Mouse (Mus musculus) kidney, embryonic 14.5 days (tissue): Measurements from ENCODE around the gene Tex21. TPM values are rescaled to one million over a fixed set of nuclear protein-coding genes. Genes with fewer than 3 reads are reported as not detected.

ENCODE experiments used
- ATAC-seq: fragments of 200-750 bp; cut with Nextera tagmentation; 2 replicates; pipeline ENCODE4 v1.8.0; 2017; ENCODE audit warnings: moderate number of reproducible peaks, mild to moderate bottlenecking, moderate TSS enrichment, moderate library complexity; ENCODE audit not compliant: low FRiP score, low TSS enrichment
- H3K27ac ChIP-seq: fragments of 300-500 bp; sonication (generic); 2 replicates; pipeline ENCODE4 v1.5.1; 2014; ENCODE audit warnings: low read depth, mild to moderate bottlenecking, low read length, moderate library complexity, mixed read lengths
- H3K27me3 ChIP-seq: fragments of 300-500 bp; sonication (generic); 2 replicates; pipeline ENCODE4 v1.6.1; 2014; ENCODE audit warnings: mild to moderate bottlenecking, low read length; ENCODE audit not compliant: control insufficient read depth, insufficient read depth
- H3K36me3 ChIP-seq: fragments of 300-500 bp; sonication (generic); 2 replicates; pipeline ENCODE4 v1.6.1; 2014; ENCODE audit warnings: low read length, mixed read lengths; ENCODE audit not compliant: control insufficient read depth, insufficient read depth
- H3K4me1 ChIP-seq: fragments of 300-500 bp; sonication (generic); 2 replicates; pipeline ENCODE4 v1.6.1; 2014; ENCODE audit warnings: low read length, mixed read lengths; ENCODE audit not compliant: control insufficient read depth, insufficient read depth
- H3K4me2 ChIP-seq: fragments of 300-500 bp; sonication (generic); replicated peaks from 2 replicates; pipeline ENCODE4 v1.6.1; 2014; ENCODE audit warnings: low read depth, mild to moderate bottlenecking, low read length
- H3K4me3 ChIP-seq: fragments of 300-500 bp; sonication (generic); 2 replicates; pipeline ENCODE4 v1.5.1; 2014; ENCODE audit warnings: mild to moderate bottlenecking, low read length
- H3K9ac ChIP-seq: fragments of 300-500 bp; sonication (generic); 2 replicates; pipeline ENCODE4 v1.6.1; 2014; ENCODE audit warnings: low read depth, mild to moderate bottlenecking, low read length, moderate library complexity
- H3K9me3 ChIP-seq: fragments of 300-500 bp; sonication (generic); 2 replicates; pipeline ENCODE4 v1.6.1; 2016; ENCODE audit warnings: low read length; ENCODE audit not compliant: control insufficient read depth
- WGBS: fragments of 180-500 bp; shearing (Covaris S2); extraction: QIAGEN DNeasy Blood & Tissue Kit; methylation state at CpG from one replicate; pipeline ENCODE4 v1.1.7; 2014; 5-methylcytosine and 5-hydroxymethylcytosine counted together
- polyA plus RNA-seq: library from polyadenylated mRNA; unstranded; fragments of >200 nt; fragmentation: Nextera tagmentation; extraction: Ambion mirVana; gene quantifications from 2 replicates; pipeline ENCODE4 v1.2.1, GENCODE M21; 2014

Gene Tex21
- polyA plus RNA-seq, 1 experiment from 2014 or later, result not detected

GRCm38 (mm10) chr12:76264325-76264965 lies 17.9 kb upstream of the Tex21 start:
- no peak overlapping the region for H3K4me2 ChIP-seq
- H3K36me3 ChIP-seq, result no peaks in the 10 kb centered on the region
- no peak for ATAC-seq
- H3K4me3 ChIP-seq, result no peak overlapping the region
- no peak overlapping the region for H3K9ac ChIP-seq
- WGBS, result 91% methylated on average over 9 of the region's 9 CpGs
- no peaks in the 10 kb centered on the region for H3K9me3 ChIP-seq
- H3K27ac ChIP-seq, result no peak overlapping the region
- no peaks in the 10 kb centered on the region for H3K27me3 ChIP-seq
- H3K4me1 ChIP-seq, result no peaks in the 10 kb centered on the region

GRCm38 (mm10) chr12:76263876-76264275 lies 17.3 kb upstream of the Tex21 start:
- no peak for ATAC-seq
- Histone ChIP-seq H3K4me3 (no peak overlapping the region), H3K4me1 (no peaks in the 10 kb centered on the region), H3K36me3 (no peaks in the 10 kb centered on the region), H3K9ac (no peak overlapping the region), H3K4me2 (no peak overlapping the region), H3K27ac (no peak overlapping the region), H3K27me3 (no peaks in the 10 kb centered on the region), H3K9me3 (no peaks in the 10 kb centered on the region)
- WGBS, result 36% methylated on average over 1 of the region's 1 CpGs

GRCm38 (mm10) chr12:76262918-76263317 lies 16.4 kb upstream of the Tex21 start:
- Histone ChIP-seq H3K4me2 (no peak overlapping the region), H3K4me1 (no peaks in the 10 kb centered on the region), H3K9ac (no peak overlapping the region), H3K9me3 (no peaks in the 10 kb centered on the region), H3K27me3 (no peaks in the 10 kb centered on the region), H3K27ac (no peak overlapping the region), H3K4me3 (no peak overlapping the region), H3K36me3 (no peaks in the 10 kb centered on the region)
- 93% methylated on average over 4 of the region's 4 CpGs for WGBS
- no peak for ATAC-seq

GRCm38 (mm10) chr12:76261556-76261955 lies 15.0 kb upstream of the Tex21 start:
- 91% methylated on average over 4 of the region's 4 CpGs for whole genome bisulfite sequencing
- no peak for ATAC-seq
- H3K36me3 ChIP-seq, result no peaks in the 10 kb centered on the region
- no peak overlapping the region for H3K4me3 ChIP-seq
- H3K9me3 ChIP-seq, result no peaks in the 10 kb centered on the region
- no peaks in the 10 kb centered on the region for H3K27me3 ChIP-seq
- no peak overlapping the region for H3K4me2 ChIP-seq
- no peaks in the 10 kb centered on the region for H3K4me1 ChIP-seq
- no peak overlapping the region for H3K27ac ChIP-seq
- no peak overlapping the region for H3K9ac ChIP-seq

- no peak overlapping the region for H3K9ac ChIP-seq
- H3K27ac ChIP-seq, result no peak overlapping the region
- no peaks in the 10 kb centered on the region for H3K36me3 ChIP-seq
- H3K4me2 ChIP-seq, result no peak overlapping the region
- H3K4me3 ChIP-seq, result no peak overlapping the region
- 90% methylated on average over 3 of the region's 3 CpGs for WGBS
- H3K27me3 ChIP-seq, result no peaks in the 10 kb centered on the region
- no peaks in the 10 kb centered on the region for H3K9me3 ChIP-seq
- no peak for ATAC-seq
- H3K4me1 ChIP-seq, result no peaks in the 10 kb centered on the region
Observed at GRCm38 (mm10) chr12:76260673-76261072, 14.1 kb upstream of the Tex21 start.

- WGBS, result 6% methylated on average over 17 of the region's 17 CpGs
- no peaks in the 10 kb centered on the region for H3K9me3 ChIP-seq
- no peak overlapping the region; the same call in 1 of the 2 replicates for H3K27ac ChIP-seq
- H3K4me1 ChIP-seq, result peaks cover 3% of the 10 kb centered on the region; the same call in 1 of the 2 replicates
- peak overlapping the region; percentile 69 for H3K4me2 ChIP-seq
- peak overlapping the region; percentile 67 for H3K4me3 ChIP-seq
- no peak for ATAC-seq
- no peaks in the 10 kb centered on the region for H3K27me3 ChIP-seq
- H3K9ac ChIP-seq, result peak overlapping the region; percentile 63
- no peaks in the 10 kb centered on the region for H3K36me3 ChIP-seq
Observed at GRCm38 (mm10) chr12:76256114-76256843, 9.7 kb upstream of the Tex21 start.

- Histone ChIP-seq H3K27me3 (no peaks in the 10 kb centered on the region), H3K27ac (0 out of 2 replicates have a peak overlapping the region, but pooled peaks have one; percentile 44), H3K4me3 (peak overlapping the region; percentile 67), H3K36me3 (no peaks in the 10 kb centered on the region), H3K4me1 (peaks cover 3% of the 10 kb centered on the region; the same call in 1 of the 2 replicates), H3K9ac (peak overlapping the region; percentile 63), H3K9me3 (no peaks in the 10 kb centered on the region), H3K4me2 (peak overlapping the region; percentile 69)
- under 1% methylated on average over 11 of the region's 11 CpGs for WGBS
- no peak for ATAC-seq
Observed at GRCm38 (mm10) chr12:76255499-76255875, 8.9 kb upstream of the Tex21 start.

- 1% methylated on average over 43 of the region's 43 CpGs for WGBS
- H3K36me3 ChIP-seq, result no peaks in the 10 kb centered on the region
- peaks cover 3% of the 10 kb centered on the region; the same call in 1 of the 2 replicates for H3K4me1 ChIP-seq
- peak; percentile 100 for ATAC-seq
- no peaks in the 10 kb centered on the region for H3K9me3 ChIP-seq
- no peaks in the 10 kb centered on the region for H3K27me3 ChIP-seq
- H3K4me2 ChIP-seq, result peak within 1 kb of the TSS; percentile 69
- peak within 1 kb of the TSS; percentile 67 for H3K4me3 ChIP-seq
- H3K27ac ChIP-seq, result peak within 1 kb of the TSS; percentile 44; the same call in 1 of the 2 replicates
- peak within 1 kb of the TSS; percentile 63 for H3K9ac ChIP-seq
Observed at GRCm38 (mm10) chr12:76254725-76255498, 8.4 kb upstream of the Tex21 start, which contains the start of gene Mthfd1. Gene Mthfd1, plus strand, starts transcription at chr12:76255298.
